Mouse (Mus musculus) embryonic facial prominence, embryonic 11.5 days (tissue): Measurements from ENCODE around the gene Samsn1. TPM values are rescaled to one million over a fixed set of nuclear protein-coding genes. Genes with fewer than 3 reads are reported as not detected.

Experiments
- ATAC-seq: fragments of 200-750 bp; cut with Nextera tagmentation; replicated peaks from 2 replicates; pipeline ENCODE4 v1.8.0; 2017; ENCODE audit warnings: low read depth; ENCODE audit not compliant: insufficient number of reproducible peaks, low FRiP score, low TSS enrichment
- DNase-seq: peaks from one replicate; pipeline ENCODE4 v3.0.0-alpha.2; 2015; ENCODE audit warnings: low spot score
- H3K27ac ChIP-seq: fragments of 300-500 bp; sonication (generic); replicated peaks from 2 replicates; pipeline ENCODE4 v1.5.1; 2014; ENCODE audit warnings: mild to moderate bottlenecking, low read depth, low read length, control low read depth
- H3K27me3 ChIP-seq: fragments of 300-500 bp; sonication (generic); 2 replicates; pipeline ENCODE4 v1.6.1; 2014; ENCODE audit warnings: mild to moderate bottlenecking, low read length, moderate library complexity, mixed read lengths; ENCODE audit not compliant: control insufficient read depth, insufficient read depth
- H3K36me3 ChIP-seq: fragments of 300-500 bp; sonication (generic); replicated peaks from 2 replicates; pipeline ENCODE4 v1.6.1; 2014; ENCODE audit warnings: low read depth, mild to moderate bottlenecking, low read length, moderate library complexity, mixed read lengths; ENCODE audit not compliant: control insufficient read depth, insufficient read depth
- H3K4me1 ChIP-seq: fragments of 300-500 bp; sonication (generic); 2 replicates; pipeline ENCODE4 v1.6.1; 2014; ENCODE audit warnings: low read length, mixed read lengths; ENCODE audit not compliant: control insufficient read depth, insufficient read depth
- H3K4me2 ChIP-seq: fragments of 300-500 bp; sonication (generic); 2 replicates; pipeline ENCODE4 v1.6.1; 2014; ENCODE audit warnings: low read depth, mild to moderate bottlenecking, control low read depth, low read length, moderate library complexity
- H3K4me3 ChIP-seq: fragments of 300-500 bp; sonication (generic); 2 replicates; pipeline ENCODE4 v1.5.1; 2014; ENCODE audit warnings: low read depth, low read length, control low read depth
- H3K9ac ChIP-seq: fragments of 300-500 bp; sonication (generic); replicated peaks from 2 replicates; pipeline ENCODE4 v1.6.1; 2014; ENCODE audit warnings: mild to moderate bottlenecking, control low read depth, low read length
- H3K9me3 ChIP-seq: fragments of 300-500 bp; sonication (generic); replicated peaks from 2 replicates; pipeline ENCODE4 v1.6.1; 2016; ENCODE audit warnings: mild to moderate bottlenecking, low read length, inconsistent platforms, mixed read lengths; ENCODE audit not compliant: control insufficient read depth
- WGBS: fragments of 180-500 bp; shearing (Covaris S2); extraction: QIAGEN DNeasy Blood & Tissue Kit; methylation state at CpG from one replicate; pipeline ENCODE4 v1.1.7; 2014; 5-methylcytosine and 5-hydroxymethylcytosine counted together
- polyA plus RNA-seq: library from polyadenylated mRNA; unstranded; fragments of >200 nt; fragmentation: Nextera tagmentation; extraction: Ambion mirVana; gene quantifications from 2 replicates; pipeline ENCODE4 v1.2.1, GENCODE M21; 2014

Gene Samsn1
- polyA plus RNA-seq, 1 experiment from 2014 or later = 2.9 TPM

- DNase-seq (no peak), ATAC-seq (no peak)
- H3K4me3 ChIP-seq = no peak overlapping the region
- no peaks in the 10 kb centered on the region for H3K36me3 ChIP-seq
- no peaks in the 10 kb centered on the region for H3K9me3 ChIP-seq
- H3K27me3 ChIP-seq = no peaks in the 10 kb centered on the region
- WGBS = 82% methylated on average over 6 of the region's 6 CpGs
- no peak overlapping the region for H3K9ac ChIP-seq
- H3K4me2 ChIP-seq = no peak overlapping the region
- H3K4me1 ChIP-seq = no peaks in the 10 kb centered on the region
- H3K27ac ChIP-seq = no peak overlapping the region
These were observed 156.6 kb downstream of the Samsn1 start for GRCm38 (mm10) chr16:75865505-75865904.

GRCm38 (mm10) chr16:75864673-75865072, 157.4 kb downstream of the Samsn1 start:
- H3K4me2 ChIP-seq = no peak overlapping the region
- no peaks in the 10 kb centered on the region for H3K9me3 ChIP-seq
- H3K27me3 ChIP-seq = no peaks in the 10 kb centered on the region
- H3K4me1 ChIP-seq = no peaks in the 10 kb centered on the region
- H3K9ac ChIP-seq = no peak overlapping the region
- DNase-seq (no peak), ATAC-seq (no peak)
- no peaks in the 10 kb centered on the region for H3K36me3 ChIP-seq
- H3K4me3 ChIP-seq = no peak overlapping the region
- no peak overlapping the region for H3K27ac ChIP-seq
- WGBS = 72% methylated on average over 2 of the region's 2 CpGs

GRCm38 (mm10) chr16:75856343-75856742, 165.7 kb downstream of the Samsn1 start:
- H3K27me3 ChIP-seq = no peaks in the 10 kb centered on the region
- H3K9me3 ChIP-seq = no peaks in the 10 kb centered on the region
- 85% methylated on average over 2 of the region's 2 CpGs for WGBS
- H3K9ac ChIP-seq = no peak overlapping the region
- no peak overlapping the region for H3K27ac ChIP-seq
- no peak overlapping the region for H3K4me2 ChIP-seq
- no peak for DNase-seq
- H3K4me3 ChIP-seq = no peak overlapping the region
- no peak for ATAC-seq
- H3K36me3 ChIP-seq = no peaks in the 10 kb centered on the region
- H3K4me1 ChIP-seq = no peaks in the 10 kb centered on the region

GRCm38 (mm10) chr16:75855402-75855801, 166.7 kb downstream of the Samsn1 start:
- Histone ChIP-seq H3K9me3 (no peaks in the 10 kb centered on the region), H3K4me3 (no peak overlapping the region), H3K4me2 (no peak overlapping the region), H3K27ac (no peak overlapping the region), H3K27me3 (no peaks in the 10 kb centered on the region), H3K4me1 (no peaks in the 10 kb centered on the region), H3K9ac (no peak overlapping the region), H3K36me3 (no peaks in the 10 kb centered on the region)
- ATAC-seq (no peak), DNase-seq (no peak)
- WGBS = 81% methylated on average over 7 of the region's 7 CpGs

- H3K9ac ChIP-seq = no peak overlapping the region
- no peaks in the 10 kb centered on the region for H3K36me3 ChIP-seq
- no peak overlapping the region for H3K27ac ChIP-seq
- H3K9me3 ChIP-seq = no peaks in the 10 kb centered on the region
- no peak overlapping the region for H3K4me2 ChIP-seq
- DNase-seq = no peak
- no peaks in the 10 kb centered on the region for H3K27me3 ChIP-seq
- H3K4me1 ChIP-seq = no peaks in the 10 kb centered on the region
- ATAC-seq = no peak
- 86% methylated on average over 9 of the region's 9 CpGs for WGBS
- H3K4me3 ChIP-seq = no peak overlapping the region
These were observed 168.4 kb downstream of the Samsn1 start for GRCm38 (mm10) chr16:75853556-75854271.

GRCm38 (mm10) chr16:75852485-75852884, 169.6 kb downstream of the Samsn1 start:
- no peaks in the 10 kb centered on the region for H3K36me3 ChIP-seq
- no peak for ATAC-seq
- no peak overlapping the region for H3K9ac ChIP-seq
- DNase-seq = no peak
- H3K9me3 ChIP-seq = no peaks in the 10 kb centered on the region
- H3K4me1 ChIP-seq = no peaks in the 10 kb centered on the region
- no peak overlapping the region for H3K27ac ChIP-seq
- no peaks in the 10 kb centered on the region for H3K27me3 ChIP-seq
- WGBS = 81% methylated on average over 2 of the region's 2 CpGs
- no peak overlapping the region for H3K4me2 ChIP-seq
- no peak overlapping the region for H3K4me3 ChIP-seq

GRCm38 (mm10) chr16:75849039-75849438, 173.0 kb downstream of the Samsn1 start:
- DNase-seq = no peak
- Histone ChIP-seq H3K27ac (no peak overlapping the region), H3K4me2 (no peak overlapping the region), H3K9ac (no peak overlapping the region), H3K4me3 (no peak overlapping the region), H3K36me3 (no peaks in the 10 kb centered on the region), H3K9me3 (no peaks in the 10 kb centered on the region), H3K27me3 (no peaks in the 10 kb centered on the region), H3K4me1 (no peaks in the 10 kb centered on the region)
- no peak for ATAC-seq
- WGBS = 86% methylated on average over 6 of the region's 6 CpGs

- Histone ChIP-seq H3K9me3 (no peaks in the 10 kb centered on the region), H3K27ac (no peak overlapping the region), H3K9ac (no peak overlapping the region), H3K4me1 (no peaks in the 10 kb centered on the region), H3K4me2 (no peak overlapping the region; the same call in 1 of the 2 replicates), H3K4me3 (no peak overlapping the region), H3K36me3 (no peaks in the 10 kb centered on the region), H3K27me3 (no peaks in the 10 kb centered on the region)
- WGBS = 36% methylated on average over 7 of the region's 7 CpGs
- peak; percentile 27 for DNase-seq
- ATAC-seq = no peak
These were observed 178.4 kb downstream of the Samsn1 start for GRCm38 (mm10) chr16:75843653-75844062.
